Mouse (Mus musculus) thymus, adult 2 months (tissue): ENCODE data around the gene Fam227a.
A peak's percentile ranks its signal among the peaks of the same experiment; 100 is the strongest.

ENCODE experiments used
- CTCF ChIP-seq: fragments of 200-500 bp; IDR thresholded peaks from 2 replicates; pipeline ENCODE4 v1.5.1; 2012; ENCODE audit warnings: mild to moderate bottlenecking, control low read depth, low read length, moderate library complexity, borderline replicate concordance; ENCODE audit not compliant: control insufficient read depth, poor library complexity, insufficient read depth; ENCODE audit errors: extremely low read depth
- POLR2A ChIP-seq: fragments of 200-500 bp; IDR thresholded peaks from 2 replicates; pipeline ENCODE4 v1.6.1; 2012; ENCODE audit warnings: mild to moderate bottlenecking, low read length, control low read depth, moderate library complexity; ENCODE audit not compliant: control insufficient read depth, poor library complexity, insufficient read depth; ENCODE audit errors: extremely low read depth

GRCm38 (mm10) chr15:79658531-79659375 lies at the start of gene Fam227a, which contains the start of gene Cby1:
- TF ChIP-seq CTCF, result 0 out of 2 replicates have a peak, but pooled peaks have one; percentile 44
- peak; percentile 77 for TF ChIP-seq POLR2A
